ENCODE assay signal across 19 mouse cellular contexts in the genomic region with DNA sequence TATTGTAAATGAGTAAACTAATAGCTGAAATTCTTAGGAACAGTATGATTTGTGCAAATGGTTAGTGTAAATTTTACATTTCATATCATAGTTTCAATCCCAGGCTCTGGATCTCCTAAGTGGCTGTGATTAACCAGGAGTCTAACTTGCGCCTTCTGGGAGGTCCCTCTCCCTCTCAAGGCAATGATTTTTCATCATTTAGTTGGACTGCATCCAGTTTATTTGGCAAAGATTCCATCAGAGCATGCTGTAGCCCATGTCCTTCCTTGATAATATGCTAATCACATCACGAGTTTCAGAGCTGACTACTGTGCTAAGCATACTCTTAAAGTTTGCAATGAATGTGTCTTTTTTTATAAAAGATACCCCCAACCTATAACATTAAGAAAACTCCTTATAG.
A peak's percentile ranks its signal among the peaks of the same experiment; 100 is the strongest.
DNase-seq lines count a peak whose midpoint lies in the region; ATAC-seq and TF ChIP-seq lines count a peak whose summit lies in the region.
"Had no signal": no experiment of that assay in that cellular context is flagged by ENCODE, and none has a peak within 500 bp of the region (broad histone marks: within the 10 kb centered on the region; RNA-seq: fewer than 3 reads in every experiment).

No protein-coding gene starts in this region.

- H3K4me1 ChIP-seq in forebrain, postnatal 0 days (ENCODE audit: insufficient read depth) = no peaks in the 10 kb centered on the region
- H3K4me1 ChIP-seq in forebrain, embryonic 16.5 days (replicated peaks; ENCODE audit: control insufficient read depth, insufficient read depth, low read length) = no peaks in the 10 kb centered on the region
- no peaks in the 10 kb centered on the region for H3K4me1 ChIP-seq in lung, embryonic 14.5 days (ENCODE audit: insufficient read depth)
- H3K4me1 ChIP-seq in midbrain, postnatal 0 days (ENCODE audit: insufficient read depth, low read length) = no peaks in the 10 kb centered on the region
- no peaks in the 10 kb centered on the region for H3K4me1 ChIP-seq in midbrain, embryonic 13.5 days (replicated peaks)
- H3K4me1 ChIP-seq: embryonic facial prominence, embryonic 10.5 days; embryonic facial prominence, embryonic 12.5 days; forebrain, embryonic 15.5 days had no signal

- 59% methylated on average over 2 of the region's 2 CpGs for WGBS in forebrain, postnatal 0 days
- 66% methylated on average over 2 of the region's 2 CpGs for WGBS in forebrain, embryonic 16.5 days
- 34% methylated on average over 2 of the region's 2 CpGs for WGBS in lung, embryonic 14.5 days
- 71% methylated on average over 2 of the region's 2 CpGs for WGBS in midbrain, postnatal 0 days
- 86% methylated on average over 2 of the region's 2 CpGs for WGBS in midbrain, embryonic 13.5 days

- DNase-seq in cerebellum, postnatal 10 days = peak; percentile 22 to 55
- no peak for DNase-seq in cerebellum, postnatal 4 days (ENCODE audit: low spot score in 2 of 2)
- peak; percentile 3 for DNase-seq in forebrain, postnatal 0 days
- DNase-seq in lung, embryonic 14.5 days = peak; percentile 83
- no peak for DNase-seq in lung, postnatal 36 days
- peak; percentile 6 for DNase-seq in midbrain, postnatal 0 days (ENCODE audit: low spot score)
- DNase-seq: adrenal gland, adult 2 months; adrenal gland, postnatal 10 days; adrenal gland, postnatal 25 days; B cell, adult 2 months; cerebellum, adult 11-12 months; cerebellum, adult 2 months; cerebellum, adult 9-10 months; cerebellum, postnatal 36 days had no signal

- H3K9me3 ChIP-seq in forebrain, postnatal 0 days (ENCODE audit: low read length) = no peaks in the 10 kb centered on the region
- no peaks in the 10 kb centered on the region for H3K9me3 ChIP-seq in forebrain, embryonic 16.5 days (ENCODE audit: control insufficient read depth, low read length)
- H3K9me3 ChIP-seq in lung, embryonic 14.5 days (ENCODE audit: low read depth, low read length) = no peaks in the 10 kb centered on the region
- H3K9me3 ChIP-seq in midbrain, postnatal 0 days (ENCODE audit: low read length) = no peaks in the 10 kb centered on the region
- no peaks in the 10 kb centered on the region for H3K9me3 ChIP-seq in midbrain, embryonic 13.5 days
- H3K9me3 ChIP-seq: embryonic facial prominence, embryonic 10.5 days; embryonic facial prominence, embryonic 12.5 days; forebrain, embryonic 15.5 days had no signal

- H3K27me3 ChIP-seq in forebrain, postnatal 0 days (ENCODE audit: insufficient read depth, low read length) = no peaks in the 10 kb centered on the region
- no peaks in the 10 kb centered on the region for H3K27me3 ChIP-seq in forebrain, embryonic 16.5 days (replicated peaks; ENCODE audit: control insufficient read depth, insufficient read depth, low read length)
- H3K27me3 ChIP-seq in lung, embryonic 14.5 days (ENCODE audit: insufficient read depth, low read length) = no peaks in the 10 kb centered on the region
- H3K27me3 ChIP-seq in midbrain, postnatal 0 days (ENCODE audit: insufficient read depth, low read length) = no peaks in the 10 kb centered on the region
- H3K27me3 ChIP-seq in midbrain, embryonic 13.5 days = no peaks in the 10 kb centered on the region
- H3K27me3 ChIP-seq: embryonic facial prominence, embryonic 12.5 days; forebrain, embryonic 15.5 days had no signal

- no peak overlapping the region for H3K27ac ChIP-seq in forebrain, postnatal 0 days (ENCODE audit: low read depth, low read length)
- no peak overlapping the region for H3K27ac ChIP-seq in forebrain, embryonic 16.5 days (ENCODE audit: low read length)
- no peak overlapping the region for H3K27ac ChIP-seq in lung, embryonic 14.5 days (ENCODE audit: low read depth)
- H3K27ac ChIP-seq in midbrain, postnatal 0 days (ENCODE audit: low read depth, low read length) = no peak overlapping the region
- no peak overlapping the region for H3K27ac ChIP-seq in midbrain, embryonic 13.5 days
- H3K27ac ChIP-seq: embryonic facial prominence, embryonic 10.5 days; embryonic facial prominence, embryonic 12.5 days; forebrain, embryonic 15.5 days had no signal

- H3K4me2 ChIP-seq in forebrain, postnatal 0 days (ENCODE audit: low read depth) = no peak overlapping the region
- H3K4me2 ChIP-seq in forebrain, embryonic 16.5 days (ENCODE audit: low read length) = no peak overlapping the region
- H3K4me2 ChIP-seq in lung, embryonic 14.5 days = no peak overlapping the region
- no peak overlapping the region for H3K4me2 ChIP-seq in midbrain, postnatal 0 days (ENCODE audit: low read depth, low read length, poor library complexity, severe bottlenecking)
- no peak overlapping the region for H3K4me2 ChIP-seq in midbrain, embryonic 13.5 days (replicated peaks)
- H3K4me2 ChIP-seq: embryonic facial prominence, embryonic 12.5 days; forebrain, embryonic 15.5 days had no signal

- H3K9ac ChIP-seq in forebrain, postnatal 0 days = no peak overlapping the region
- no peak overlapping the region for H3K9ac ChIP-seq in forebrain, embryonic 16.5 days (replicated peaks; ENCODE audit: low read depth, low read length)
- no peak overlapping the region for H3K9ac ChIP-seq in lung, embryonic 14.5 days
- no peak overlapping the region for H3K9ac ChIP-seq in midbrain, postnatal 0 days (replicated peaks; ENCODE audit: low read length, poor library complexity, severe bottlenecking)
- H3K9ac ChIP-seq in midbrain, embryonic 13.5 days (replicated peaks) = no peak overlapping the region
- H3K9ac ChIP-seq: embryonic facial prominence, embryonic 12.5 days; forebrain, embryonic 15.5 days had no signal

- no peak for ATAC-seq in forebrain, postnatal 0 days
- no peak for ATAC-seq in forebrain, embryonic 16.5 days
- peak; percentile 86 for ATAC-seq in lung, embryonic 14.5 days (ENCODE audit: insufficient read depth)
- no peak for ATAC-seq in midbrain, postnatal 0 days (ENCODE audit: low FRiP score)
- ATAC-seq in midbrain, embryonic 13.5 days = no peak
- ATAC-seq: forebrain, embryonic 15.5 days had no signal

- no peak for TF ChIP-seq CTCF in forebrain, postnatal 0 days (IDR thresholded peaks at IDR 0.05; ENCODE audit: low read depth)
- no peak for TF ChIP-seq CTCF in lung, embryonic 14.5 days (IDR thresholded peaks at IDR 0.05; ENCODE audit: low read depth)
- no peak for TF ChIP-seq CTCF in midbrain, postnatal 0 days (IDR thresholded peaks at IDR 0.05)

- H3K36me3 ChIP-seq in forebrain, postnatal 0 days (ENCODE audit: insufficient read depth) = no peaks in the 10 kb centered on the region
- no peaks in the 10 kb centered on the region for H3K36me3 ChIP-seq in forebrain, embryonic 16.5 days (ENCODE audit: control insufficient read depth, insufficient read depth)
- no peaks in the 10 kb centered on the region for H3K36me3 ChIP-seq in lung, embryonic 14.5 days (ENCODE audit: insufficient read depth)
- H3K36me3 ChIP-seq in midbrain, postnatal 0 days (ENCODE audit: insufficient read depth, low read length) = no peaks in the 10 kb centered on the region
- no peaks in the 10 kb centered on the region for H3K36me3 ChIP-seq in midbrain, embryonic 13.5 days
- H3K36me3 ChIP-seq: embryonic facial prominence, embryonic 10.5 days; embryonic facial prominence, embryonic 12.5 days; forebrain, embryonic 15.5 days had no signal

- H3K4me3 ChIP-seq in forebrain, postnatal 0 days (ENCODE audit: low read depth, low read length) = no peak overlapping the region
- no peak overlapping the region for H3K4me3 ChIP-seq in forebrain, embryonic 16.5 days (replicated peaks; ENCODE audit: low read length)
- H3K4me3 ChIP-seq in lung, embryonic 14.5 days (ENCODE audit: low read depth, low read length) = no peak overlapping the region
- no peak overlapping the region for H3K4me3 ChIP-seq in midbrain, postnatal 0 days (ENCODE audit: low read depth, low read length)
- H3K4me3 ChIP-seq in midbrain, embryonic 13.5 days (replicated peaks) = no peak overlapping the region
- H3K4me3 ChIP-seq: embryonic facial prominence, embryonic 10.5 days; embryonic facial prominence, embryonic 12.5 days; forebrain, embryonic 15.5 days had no signal

Comparison
In these comparisons a context has a peak if more than half of its experiments do, and no peak if none do; other contexts are left out.
1. DNase-seq: peak in cerebellum, postnatal 10 days (2 of 2), forebrain, postnatal 0 days (single experiment), lung, embryonic 14.5 days (single experiment) and midbrain, postnatal 0 days (single experiment); none in cerebellum, postnatal 4 days (0 of 2) and lung, postnatal 36 days (single experiment).